Mouse (Mus musculus): ENCODE data around the gene Saal1.

- no peak for TF ChIP-seq CTCF (IDR thresholded peaks at IDR 0.05)
- TF ChIP-seq EP300 (IDR thresholded peaks at IDR 0.05): no peak
These were observed 29.7 kb downstream of the Saal1 start for GRCm38 (mm10) chr7:46680732-46681131.
